Mouse (Mus musculus) cortical plate, adult 2 months (tissue): ENCODE measurements around the gene Cwc22.

Source experiments
- CTCF ChIP-seq: fragments of 200-500 bp; IDR thresholded peaks from 2 replicates; pipeline ENCODE4 v1.5.1; 2011; ENCODE audit warnings: mild to moderate bottlenecking, control low read depth, low read length; ENCODE audit not compliant: insufficient read depth; ENCODE audit errors: extremely low read depth
- POLR2A ChIP-seq: fragments of 200-500 bp; IDR thresholded peaks from 2 replicates; pipeline ENCODE4 v1.6.1; 2011; ENCODE audit warnings: mild to moderate bottlenecking, low read length, control low read depth; ENCODE audit not compliant: insufficient read depth; ENCODE audit errors: extremely low read depth

DNA sequence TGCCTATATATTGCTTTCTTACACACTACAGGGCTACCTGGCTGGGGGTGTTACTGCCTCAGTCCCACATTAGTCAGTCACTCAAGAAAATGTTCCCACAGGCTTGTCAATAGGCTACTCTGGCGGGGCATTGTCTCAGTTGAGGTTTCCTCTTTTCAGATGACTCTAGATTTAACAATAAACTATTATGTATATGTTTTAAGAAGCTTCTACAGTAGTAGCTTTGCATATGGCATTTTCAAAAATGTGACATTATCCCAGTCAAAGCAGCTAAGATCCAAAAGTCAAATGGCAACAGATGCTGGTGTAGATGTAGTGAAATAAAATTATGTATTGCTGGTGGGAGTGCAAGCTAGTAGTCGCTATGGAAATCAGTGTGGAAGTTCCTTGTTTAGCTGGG is 27.1 kb upstream of the Cwc22 start:
- TF ChIP-seq CTCF (no peak), POLR2A (no peak)
